Mouse (Mus musculus) stomach, embryonic 15.5 days (tissue): ENCODE measurements around the gene Gm17359. TPM values are rescaled to one million over a fixed set of nuclear protein-coding genes. Genes with fewer than 3 reads are reported as not detected.
A peak's percentile ranks its signal among the peaks of the same experiment; 100 is the strongest.

Experiments used
- ATAC-seq: fragments of 200-750 bp; cut with Nextera tagmentation; 2 replicates; pipeline ENCODE4 v1.8.0; 2017; ENCODE audit warnings: low read depth, moderate number of reproducible peaks, moderate TSS enrichment; ENCODE audit not compliant: insufficient read depth, low FRiP score
- H3K27ac ChIP-seq: fragments of 300-500 bp; sonication (generic); 2 replicates; pipeline ENCODE4 v1.5.1; 2015; ENCODE audit warnings: mild to moderate bottlenecking, inconsistent platforms
- H3K27me3 ChIP-seq: fragments of 300-500 bp; sonication (generic); replicated peaks from 2 replicates; pipeline ENCODE4 v1.6.1; 2015; ENCODE audit warnings: inconsistent platforms
- H3K36me3 ChIP-seq: fragments of 300-500 bp; sonication (generic); 2 replicates; pipeline ENCODE4 v1.6.1; 2015; ENCODE audit warnings: inconsistent platforms
- H3K4me1 ChIP-seq: fragments of 300-500 bp; sonication (generic); 2 replicates; pipeline ENCODE4 v1.6.1; 2015; ENCODE audit warnings: inconsistent platforms
- H3K4me2 ChIP-seq: fragments of 300-500 bp; sonication (generic); 2 replicates; pipeline ENCODE4 v1.6.1; 2015; ENCODE audit warnings: mild to moderate bottlenecking, inconsistent platforms
- H3K4me3 ChIP-seq: fragments of 300-500 bp; sonication (generic); replicated peaks from 2 replicates; pipeline ENCODE4 v1.5.1; 2015; ENCODE audit warnings: inconsistent platforms
- H3K9ac ChIP-seq: fragments of 300-500 bp; sonication (generic); 2 replicates; pipeline ENCODE4 v1.6.1; 2015; ENCODE audit warnings: inconsistent platforms
- H3K9me3 ChIP-seq: fragments of 300-500 bp; sonication (generic); 2 replicates; pipeline ENCODE4 v1.6.1; 2016; ENCODE audit warnings: inconsistent platforms
- whole genome bisulfite sequencing: fragments of 180-500 bp; shearing (Covaris S2); methylation state at CpG from one replicate; pipeline ENCODE4 v1.1.7; 2015; 5-methylcytosine and 5-hydroxymethylcytosine counted together
- polyA plus RNA-seq: library from polyadenylated mRNA; unstranded; fragments of >200 nt; fragmentation: Nextera tagmentation; extraction: Ambion mirVana; gene quantifications from 2 replicates; pipeline ENCODE4 v1.2.1, GENCODE M21; 2015

The Gm17359 gene
- polyA plus RNA-seq = not detected in 2 replicates

DNA sequence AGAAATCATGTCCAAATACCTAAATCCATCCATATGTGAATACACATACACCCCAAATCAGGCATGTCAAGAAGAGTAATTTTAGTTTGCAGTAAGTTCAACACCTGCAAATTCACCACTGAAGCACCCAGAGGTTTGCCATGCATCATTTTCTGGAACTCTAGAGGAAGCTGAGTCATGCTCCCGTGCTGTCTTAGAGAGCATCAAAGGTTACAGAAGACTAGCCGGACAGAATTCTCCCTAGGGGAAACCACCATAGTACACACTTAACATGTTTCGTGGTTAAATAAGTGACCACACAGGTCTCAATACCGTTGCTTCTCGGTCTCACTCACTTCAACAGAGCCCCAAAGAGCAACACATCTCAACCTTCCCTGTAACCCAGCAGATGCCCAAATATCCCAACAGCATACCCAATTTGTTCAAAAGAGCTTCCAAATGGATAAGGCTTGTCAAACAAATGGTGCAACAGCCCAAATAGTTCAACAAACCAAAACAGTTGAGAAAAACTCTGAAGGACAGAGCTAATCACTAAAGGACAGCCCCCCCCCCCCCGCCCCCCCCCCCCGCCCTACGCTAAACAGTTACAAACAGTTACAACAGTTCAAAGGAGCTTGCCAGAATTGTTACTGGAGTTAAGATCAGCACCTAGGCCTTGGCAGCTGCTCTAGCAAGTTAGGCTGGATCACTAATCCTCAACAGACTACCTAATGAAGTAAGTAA is at the start of gene Gm17359:
Gm17359 (plus strand) TSS at position 618 of the 723 bp plus-strand sequence.
- 48% methylated on average over 8 of the region's 8 CpGs for WGBS
- no peak within 1 kb of the TSS for H3K4me2 ChIP-seq
- H3K27ac ChIP-seq = no peak within 1 kb of the TSS
- H3K27me3 ChIP-seq = no peaks in the 10 kb centered on the region
- H3K4me1 ChIP-seq = no peaks in the 10 kb centered on the region
- H3K9me3 ChIP-seq = no peaks in the 10 kb centered on the region
- no peak within 1 kb of the TSS for H3K4me3 ChIP-seq
- H3K9ac ChIP-seq = no peak within 1 kb of the TSS
- no peak for ATAC-seq
- H3K36me3 ChIP-seq = no peaks in the 10 kb centered on the region

GRCm38 (mm10) chr3:79287108-79287576 is 49.3 kb upstream of the Gm17359 start:
- H3K27me3 ChIP-seq = no peaks in the 10 kb centered on the region
- H3K9ac ChIP-seq = peak overlapping the region; percentile 92
- WGBS = under 1% methylated on average over 51 of the region's 60 CpGs
- H3K4me2 ChIP-seq = peak overlapping the region; percentile 87
- peak overlapping the region; percentile 88 for H3K4me3 ChIP-seq
- peak; percentile 98 for ATAC-seq
- H3K4me1 ChIP-seq = peaks cover 19% of the 10 kb centered on the region
- no peaks in the 10 kb centered on the region for H3K36me3 ChIP-seq
- H3K27ac ChIP-seq = peak overlapping the region; percentile 96
- no peaks in the 10 kb centered on the region for H3K9me3 ChIP-seq

- WGBS = 17% methylated on average over 17 of the region's 17 CpGs
- Histone ChIP-seq H3K27ac (peak overlapping the region; percentile 46), H3K9me3 (no peaks in the 10 kb centered on the region), H3K9ac (peak overlapping the region; percentile 79; the same call in 1 of the 2 replicates), H3K4me1 (peaks cover 19% of the 10 kb centered on the region), H3K4me3 (peak overlapping the region; percentile 88), H3K36me3 (no peaks in the 10 kb centered on the region), H3K4me2 (peak overlapping the region; percentile 65), H3K27me3 (no peaks in the 10 kb centered on the region)
- ATAC-seq = no peak
These were observed 48.6 kb upstream of the Gm17359 start for GRCm38 (mm10) chr3:79287699-79288458.

- no peaks in the 10 kb centered on the region for H3K36me3 ChIP-seq
- no peak overlapping the region for H3K4me2 ChIP-seq
- no peak for ATAC-seq
These were observed 47.4 kb upstream of the Gm17359 start for GRCm38 (mm10) chr3:79289050-79289449.

DNA sequence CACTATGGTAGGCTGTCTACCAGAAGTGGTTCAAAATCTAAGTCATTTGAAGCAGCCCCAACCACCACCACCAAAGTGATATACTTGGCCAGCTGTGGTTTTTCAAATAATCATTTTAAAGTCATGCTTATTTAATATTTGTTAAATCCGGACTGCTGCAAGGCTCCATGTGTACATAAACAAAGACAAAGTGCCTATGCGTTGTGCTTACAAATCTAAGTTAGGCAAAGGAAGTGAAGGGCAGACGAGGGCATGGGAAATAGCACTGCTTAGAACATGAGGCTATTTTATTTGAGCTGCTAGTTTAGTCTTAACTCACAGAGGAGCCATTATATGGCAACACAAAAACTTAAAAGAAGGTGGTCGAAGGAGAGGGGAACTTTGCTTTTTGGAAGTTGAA is 43.4 kb upstream of the Gm17359 start:
- H3K4me2 ChIP-seq = no peak overlapping the region
- no peaks in the 10 kb centered on the region for H3K4me1 ChIP-seq
- ATAC-seq = no peak
- no peaks in the 10 kb centered on the region for H3K9me3 ChIP-seq
- H3K27ac ChIP-seq = no peak overlapping the region
- no peak overlapping the region for H3K4me3 ChIP-seq
- no peaks in the 10 kb centered on the region for H3K27me3 ChIP-seq
- no peak overlapping the region for H3K9ac ChIP-seq
- WGBS = 30% methylated on average over 4 of the region's 4 CpGs
- no peaks in the 10 kb centered on the region for H3K36me3 ChIP-seq

More at GRCm38 (mm10) chr3:79289050-79289449, 47.4 kb upstream of the Gm17359 start:
- no peak overlapping the region for H3K27ac ChIP-seq
- no peak overlapping the region for H3K4me3 ChIP-seq
- no peaks in the 10 kb centered on the region for H3K9me3 ChIP-seq
- no peaks in the 10 kb centered on the region for H3K27me3 ChIP-seq
- peaks cover 12% of the 10 kb centered on the region for H3K4me1 ChIP-seq
- no peak overlapping the region for H3K9ac ChIP-seq
- WGBS = 76% methylated on average over 3 of the region's 3 CpGs

DNA sequence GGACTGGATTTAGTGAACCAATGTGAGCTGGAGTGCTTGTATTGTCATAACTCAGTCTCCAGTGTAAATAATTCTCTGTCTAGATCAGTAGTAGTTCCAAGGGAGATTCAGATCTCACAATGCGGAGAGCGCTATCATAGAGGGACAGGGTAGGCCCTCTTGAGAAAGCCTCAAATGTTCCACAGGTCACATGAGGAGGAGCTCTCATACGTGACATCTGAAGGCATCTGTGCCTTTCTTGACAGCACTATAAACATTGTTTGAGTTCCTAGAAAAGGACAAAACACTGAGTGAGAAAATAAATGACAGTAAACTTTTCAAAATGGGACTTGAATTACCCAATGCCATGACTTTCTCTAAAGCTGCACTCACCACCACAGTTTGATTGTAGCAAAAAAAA is 41.8 kb upstream of the Gm17359 start:
- Histone ChIP-seq H3K4me2 (no peak overlapping the region), H3K27me3 (no peaks in the 10 kb centered on the region), H3K27ac (no peak overlapping the region), H3K36me3 (no peaks in the 10 kb centered on the region), H3K4me1 (no peaks in the 10 kb centered on the region), H3K4me3 (no peak overlapping the region), H3K9ac (no peak overlapping the region), H3K9me3 (no peaks in the 10 kb centered on the region)
- 89% methylated on average over 3 of the region's 3 CpGs for WGBS
- ATAC-seq = no peak

- no peak for ATAC-seq
These were observed 40.4 kb upstream of the Gm17359 start for GRCm38 (mm10) chr3:79296049-79296448.

DNA sequence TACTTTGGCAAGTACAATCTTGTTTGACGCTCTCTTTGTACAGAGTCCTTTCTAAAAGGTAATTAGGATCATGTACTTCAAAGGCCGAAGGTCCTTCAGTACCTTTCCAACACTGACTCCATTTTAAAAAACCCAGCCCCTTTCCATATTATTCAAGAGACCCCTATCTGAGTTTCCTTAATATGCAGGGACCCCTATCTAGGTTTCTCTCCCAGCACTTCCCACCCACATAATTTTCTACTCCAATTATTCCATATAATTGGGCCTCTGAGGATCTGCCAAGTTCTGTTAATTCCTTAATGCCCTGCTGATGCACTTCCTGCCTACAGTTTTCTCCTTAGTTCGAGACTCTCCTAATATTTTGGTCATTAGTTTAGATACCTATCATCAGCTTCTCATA is 39.9 kb upstream of the Gm17359 start:
- WGBS = 83% methylated on average over 3 of the region's 3 CpGs
- no peak overlapping the region for H3K4me2 ChIP-seq
- ATAC-seq = no peak

More at GRCm38 (mm10) chr3:79296049-79296448, 40.4 kb upstream of the Gm17359 start:
- Histone ChIP-seq H3K9ac (no peak overlapping the region), H3K4me3 (no peak overlapping the region), H3K27me3 (no peaks in the 10 kb centered on the region), H3K9me3 (no peaks in the 10 kb centered on the region), H3K4me1 (no peaks in the 10 kb centered on the region), H3K27ac (no peak overlapping the region), H3K36me3 (no peaks in the 10 kb centered on the region), H3K4me2 (no peak overlapping the region)
- WGBS = 56% methylated on average over 5 of the region's 5 CpGs

GRCm38 (mm10) chr3:79297281-79297680 is 39.2 kb upstream of the Gm17359 start:
- no peak for ATAC-seq
- no peak overlapping the region for H3K4me3 ChIP-seq
- H3K27me3 ChIP-seq = no peaks in the 10 kb centered on the region
- 77% methylated on average over 4 of the region's 4 CpGs for WGBS
- H3K9ac ChIP-seq = no peak overlapping the region
- H3K4me1 ChIP-seq = no peaks in the 10 kb centered on the region
- no peaks in the 10 kb centered on the region for H3K9me3 ChIP-seq
- H3K27ac ChIP-seq = no peak overlapping the region
- no peaks in the 10 kb centered on the region for H3K36me3 ChIP-seq
- no peak overlapping the region for H3K4me2 ChIP-seq

More for the DNA sequence above, 39.9 kb upstream of the Gm17359 start:
- Histone ChIP-seq H3K9me3 (no peaks in the 10 kb centered on the region), H3K9ac (no peak overlapping the region), H3K27ac (no peak overlapping the region), H3K27me3 (no peaks in the 10 kb centered on the region), H3K36me3 (no peaks in the 10 kb centered on the region), H3K4me1 (no peaks in the 10 kb centered on the region), H3K4me3 (no peak overlapping the region)

DNA sequence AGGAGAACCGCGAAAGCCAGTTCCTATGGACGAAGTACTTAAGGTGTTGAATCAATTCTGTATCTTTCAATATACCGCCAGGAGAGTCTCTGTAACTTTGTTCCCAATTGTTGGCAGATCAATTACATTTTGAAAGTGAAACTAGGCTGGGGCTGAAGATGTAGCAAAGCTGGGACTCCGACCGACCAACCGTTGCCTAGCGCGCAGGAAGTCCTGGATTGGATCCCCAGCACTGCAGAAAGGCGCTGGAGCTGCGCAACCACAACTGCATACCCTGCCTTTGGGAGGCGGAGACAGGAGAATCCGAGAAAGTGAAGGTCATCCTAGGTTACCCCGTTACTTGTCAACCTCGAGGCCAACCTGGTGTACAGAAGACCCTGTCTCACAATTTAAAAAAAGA is 37.1 kb upstream of the Gm17359 start:
- no peak overlapping the region for H3K4me3 ChIP-seq
- H3K36me3 ChIP-seq = no peaks in the 10 kb centered on the region
- H3K27me3 ChIP-seq = no peaks in the 10 kb centered on the region
- H3K27ac ChIP-seq = no peak overlapping the region
- H3K9ac ChIP-seq = no peak overlapping the region
- no peak for ATAC-seq
- no peaks in the 10 kb centered on the region for H3K4me1 ChIP-seq
- WGBS = 85% methylated on average over 15 of the region's 15 CpGs
- no peak overlapping the region for H3K4me2 ChIP-seq
- no peaks in the 10 kb centered on the region for H3K9me3 ChIP-seq

DNA sequence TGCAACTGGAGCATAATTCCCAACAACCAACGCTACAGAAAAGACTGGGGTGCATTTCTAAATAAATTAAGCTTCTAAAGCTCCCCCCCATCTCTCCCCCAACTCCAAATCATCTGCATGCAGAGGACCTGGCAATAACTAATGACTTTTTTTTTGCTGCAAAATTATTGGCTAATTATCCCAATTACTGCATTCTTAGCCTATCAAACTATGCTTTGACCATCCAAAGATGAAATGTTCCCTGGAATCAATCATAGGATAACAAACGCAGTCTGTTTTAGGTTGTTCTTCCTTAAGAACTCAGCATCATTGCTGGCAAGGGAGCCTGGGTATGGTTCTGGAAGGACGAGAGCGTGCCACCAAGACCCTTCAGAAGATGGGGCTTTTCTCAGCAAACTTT is 27.9 kb upstream of the Gm17359 start:
- Histone ChIP-seq H3K9me3 (no peaks in the 10 kb centered on the region), H3K4me3 (no peak overlapping the region), H3K27ac (no peak overlapping the region), H3K4me1 (no peaks in the 10 kb centered on the region), H3K4me2 (no peak overlapping the region), H3K9ac (no peak overlapping the region), H3K27me3 (no peaks in the 10 kb centered on the region), H3K36me3 (no peaks in the 10 kb centered on the region)
- WGBS = 85% methylated on average over 4 of the region's 4 CpGs
- ATAC-seq = no peak

DNA sequence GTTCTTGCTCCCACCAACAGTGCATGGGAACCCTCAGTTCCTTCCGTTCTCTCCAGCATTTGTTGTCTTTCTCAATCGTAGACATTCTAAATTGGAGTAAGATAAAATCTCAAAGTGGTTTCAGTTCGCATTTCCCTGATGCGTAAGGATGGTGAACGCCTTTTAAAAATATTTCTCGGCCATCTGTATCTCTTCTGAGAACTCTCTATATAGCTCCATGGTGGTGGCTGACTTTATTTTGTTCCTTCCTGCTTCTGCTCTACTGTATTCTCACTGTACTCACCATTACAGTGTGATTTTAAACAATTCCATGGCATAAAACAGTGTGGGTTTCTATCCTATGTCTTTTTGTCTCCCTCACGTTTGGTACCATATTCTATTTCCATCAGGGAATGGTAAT is 26.3 kb upstream of the Gm17359 start:
- 65% methylated on average over 7 of the region's 7 CpGs for WGBS
- Histone ChIP-seq H3K36me3 (no peaks in the 10 kb centered on the region), H3K4me3 (no peak overlapping the region), H3K4me2 (no peak overlapping the region), H3K9me3 (no peaks in the 10 kb centered on the region), H3K27ac (no peak overlapping the region), H3K27me3 (no peaks in the 10 kb centered on the region), H3K9ac (no peak overlapping the region), H3K4me1 (no peaks in the 10 kb centered on the region)
- ATAC-seq = no peak
